Mouse (Mus musculus) small intestine, adult 2 months (tissue): ENCODE measurements around the gene Cdr1.

ENCODE experiments used
- CTCF ChIP-seq: fragments of 200-500 bp; IDR thresholded peaks from 2 replicates; pipeline ENCODE4 v1.5.1; 2012; ENCODE audit warnings: low read depth, mild to moderate bottlenecking, control low read depth, inconsistent platforms, low read length, moderate library complexity, mixed read lengths; ENCODE audit not compliant: insufficient replicate concordance, insufficient read length; ENCODE audit errors: extremely low read depth
- POLR2A ChIP-seq: fragments of 200-500 bp; IDR thresholded peaks from 2 replicates; pipeline ENCODE4 v1.6.1; 2012; ENCODE audit warnings: low read depth, mild to moderate bottlenecking, control low read depth, inconsistent platforms, low read length, moderate library complexity

DNA sequence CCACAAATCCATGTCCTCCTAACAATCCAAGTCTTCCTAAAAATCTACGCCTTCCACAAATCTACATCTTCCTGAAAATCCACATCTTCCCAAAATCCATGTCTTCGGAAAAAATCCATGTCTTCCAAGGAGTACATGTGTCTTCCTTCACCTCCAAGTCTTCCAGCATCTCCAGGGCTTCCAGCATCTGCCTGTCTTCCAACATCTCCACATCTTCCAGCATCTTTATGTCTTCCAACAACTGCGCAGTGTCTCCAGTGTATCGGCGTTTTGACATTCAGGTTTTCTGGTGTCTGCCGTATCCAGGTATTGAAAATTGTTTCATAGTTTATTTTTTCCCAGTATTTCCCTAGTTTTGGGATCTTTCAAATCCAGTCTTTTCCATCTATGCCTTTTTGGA, 511 bp upstream of the Cdr1 start:
- TF ChIP-seq CTCF (no peak), POLR2A (no peak)
